Mouse (Mus musculus) ES-E14 (cell line): Measurements from ENCODE around the gene Sec16b.

ENCODE experiments used
- CHD2 ChIP-seq: IDR thresholded peaks from 2 replicates; pipeline ENCODE4 v1.6.1; 2014; ENCODE audit warnings: mild to moderate bottlenecking, low read depth, low read length, inconsistent platforms
- ZC3H11A ChIP-seq: IDR thresholded peaks from 2 replicates; pipeline ENCODE4 v1.6.1; 2012; ENCODE audit warnings: low read depth, mild to moderate bottlenecking, inconsistent platforms, low read length, borderline replicate concordance

DNA sequence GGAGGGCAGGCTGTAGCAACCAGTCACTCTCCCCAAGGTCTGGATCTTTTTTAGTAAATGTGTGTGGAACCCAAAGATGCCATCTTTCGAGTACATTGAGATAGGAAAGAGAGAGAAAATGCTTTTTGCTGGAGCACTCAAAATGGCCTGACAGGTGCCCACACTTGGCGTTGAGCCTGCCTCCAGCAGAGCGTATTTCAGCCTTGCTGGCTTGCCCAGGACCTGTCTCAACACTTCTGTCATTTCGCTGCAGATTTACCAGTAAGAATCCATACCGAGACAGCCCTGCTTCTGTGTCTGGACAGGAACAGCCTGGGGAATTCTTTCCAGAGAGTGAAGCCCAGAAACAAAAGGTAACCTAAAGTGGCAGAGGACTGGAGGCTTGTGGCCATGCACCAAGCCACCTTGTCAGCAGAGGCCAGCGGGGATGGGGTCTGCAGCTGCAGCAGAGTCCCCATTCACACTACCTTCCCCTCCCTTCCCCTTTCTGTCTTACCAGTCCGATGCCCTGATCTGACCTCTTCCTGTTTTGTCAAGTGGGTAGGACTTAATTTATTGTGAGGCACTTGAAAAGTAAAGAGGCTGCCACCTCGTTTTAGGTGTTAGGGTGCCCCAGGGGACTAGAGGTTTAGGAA lies 26.4 kb downstream of the Sec16b start:
- TF ChIP-seq CHD2 (no peak), ZC3H11A (no peak)
